Mouse (Mus musculus) liver, postnatal 0 days (tissue): Measurements from ENCODE around the gene Rhob.

Experiments
- CTCF ChIP-seq: sonication (generic); IDR thresholded peaks from 2 replicates; pipeline ENCODE4 v1.5.1; 2016; ENCODE audit warnings: antibody characterized with exemption, low read depth
- EP300 ChIP-seq: IDR thresholded peaks from 2 replicates; pipeline ENCODE4 v1.6.1; 2016; ENCODE audit warnings: antibody characterized with exemption, low read depth, mild to moderate bottlenecking

- TF ChIP-seq CTCF: no peak
- no peak for TF ChIP-seq EP300
Measured at GRCm38 (mm10) chr12:8493386-8493785, 6.4 kb downstream of the Rhob start.
